Mouse (Mus musculus): ENCODE measurements around the gene Lpcat4.

Gene Lpcat4

DNA sequence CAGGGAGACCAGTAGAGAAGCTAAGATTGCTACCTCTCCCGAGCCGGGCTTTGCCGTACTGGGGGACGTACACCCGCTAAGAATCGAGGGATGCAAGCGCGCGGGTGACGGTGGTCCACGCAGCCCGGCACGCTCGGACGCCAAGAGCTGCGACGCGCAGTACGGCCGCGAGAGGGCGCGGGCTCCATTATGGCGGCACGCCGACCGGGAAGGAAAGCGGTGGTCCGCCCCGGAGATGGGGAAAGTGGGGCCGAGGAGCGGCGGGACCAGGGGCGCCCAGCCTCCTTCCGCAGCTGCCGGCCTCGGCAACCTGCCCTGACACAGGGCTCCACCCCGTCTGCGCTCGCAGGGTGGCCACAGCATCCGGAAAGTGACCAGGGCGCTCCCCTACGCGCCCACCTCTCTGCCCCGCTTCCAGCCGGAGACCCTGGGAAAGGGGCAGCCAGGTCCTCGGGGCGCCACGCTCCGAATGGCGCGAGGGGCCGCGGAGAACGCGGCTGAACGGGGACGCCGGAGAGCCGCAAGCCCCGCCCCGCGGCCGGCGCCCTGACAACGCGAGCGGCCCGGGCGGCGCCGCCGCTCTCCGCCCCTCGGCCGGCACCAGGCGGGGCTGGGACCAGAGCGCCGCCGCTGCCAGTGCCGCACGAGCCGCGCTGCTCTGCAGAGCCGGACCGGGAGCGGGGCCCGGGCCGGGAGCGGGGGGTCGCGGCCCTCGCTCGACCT is at the start of gene Lpcat4:
Gene Lpcat4, plus strand, starts transcription at position 257 of the 723 bp plus-strand sequence.
- in situ Hi-C loops (cut with MboI, MseI) = loop anchor here (10.0 kb wide), 1 partner anchor 1535 kb away; no protein-coding TSS in a partner anchor

DNA sequence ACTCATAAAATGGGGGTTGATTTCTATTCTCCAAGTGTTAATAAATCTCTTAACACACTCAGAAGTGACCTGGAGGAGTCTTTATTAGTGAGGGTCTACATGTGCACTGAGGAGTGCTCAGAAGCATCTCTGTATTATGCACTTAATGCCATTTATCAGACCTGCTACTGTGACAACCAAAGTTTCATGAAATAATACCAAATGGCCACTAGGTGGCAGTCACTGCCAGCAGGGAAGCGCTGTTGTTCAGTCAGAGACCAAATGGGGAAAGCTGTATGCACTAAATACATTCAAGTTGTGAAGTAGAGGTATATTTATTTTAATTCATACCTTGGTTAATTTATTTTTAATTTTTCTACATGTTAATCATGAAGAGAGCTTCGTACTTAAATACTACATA is 42.4 kb upstream of the Lpcat4 start:
- in situ Hi-C loops (cut with MboI, MseI) = no loop called here

DNA sequence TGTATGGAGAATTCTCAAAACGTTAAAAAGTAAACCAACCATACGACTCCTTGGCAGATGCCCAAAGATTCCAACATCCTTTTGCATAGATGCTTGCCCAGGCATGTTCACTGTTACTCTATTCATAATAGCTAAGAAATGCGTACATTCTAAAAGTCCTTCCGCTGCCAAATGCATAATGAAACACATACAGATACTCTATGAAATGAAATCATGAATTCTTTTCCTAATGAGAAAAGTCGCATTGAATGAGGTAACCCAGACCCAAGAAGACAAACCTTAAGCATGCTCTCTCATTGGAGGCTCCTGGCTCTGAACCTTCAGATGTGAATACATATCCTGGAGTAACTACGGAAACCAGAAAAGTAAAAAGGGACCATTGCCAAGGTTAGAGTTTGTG is 36.2 kb upstream of the Lpcat4 start:
- in situ Hi-C loops (cut with MboI, MseI) = no loop called here

DNA sequence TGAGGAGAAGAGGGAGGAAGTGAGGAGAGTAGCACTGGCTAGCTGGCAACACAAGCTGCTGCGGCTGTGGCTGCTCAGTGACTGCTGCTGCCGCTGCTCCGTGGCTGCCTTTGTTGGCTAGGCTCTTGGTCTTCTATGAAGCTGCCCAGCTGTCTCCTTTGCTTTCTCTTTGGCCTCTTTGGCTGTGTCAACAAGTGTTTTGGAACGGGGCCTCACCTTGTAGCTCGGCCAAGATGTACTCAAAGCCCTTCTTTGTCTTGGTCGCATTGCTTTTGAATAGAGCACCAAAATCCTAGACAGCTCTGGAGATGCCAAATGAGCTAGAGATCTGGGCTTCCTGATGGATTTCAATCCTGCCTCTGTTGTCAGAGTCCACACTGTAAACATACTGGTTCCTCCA is 29.1 kb upstream of the Lpcat4 start:
- in situ Hi-C loops (cut with MboI, MseI) = no loop called here

DNA sequence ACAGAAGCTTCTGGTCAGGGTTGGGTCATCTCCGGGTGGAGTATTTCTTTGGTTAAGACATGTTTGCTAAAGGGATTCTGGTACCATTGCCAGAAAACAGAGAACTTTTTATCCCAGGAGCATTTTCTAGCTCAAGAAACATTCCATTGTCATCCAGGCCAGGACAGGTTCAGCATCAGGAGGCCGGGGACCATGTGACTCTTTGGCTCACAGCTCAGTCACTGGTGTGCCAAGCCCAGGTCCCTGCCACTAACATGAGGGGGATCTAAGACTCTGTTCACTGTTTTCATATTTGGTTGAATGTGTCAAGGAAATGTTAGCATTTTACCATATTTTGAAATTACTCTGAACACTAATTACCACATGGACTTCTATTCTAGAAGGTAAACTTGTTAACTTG is 28.6 kb upstream of the Lpcat4 start:
- in situ Hi-C loops (cut with MboI, MseI) = no loop called here

DNA sequence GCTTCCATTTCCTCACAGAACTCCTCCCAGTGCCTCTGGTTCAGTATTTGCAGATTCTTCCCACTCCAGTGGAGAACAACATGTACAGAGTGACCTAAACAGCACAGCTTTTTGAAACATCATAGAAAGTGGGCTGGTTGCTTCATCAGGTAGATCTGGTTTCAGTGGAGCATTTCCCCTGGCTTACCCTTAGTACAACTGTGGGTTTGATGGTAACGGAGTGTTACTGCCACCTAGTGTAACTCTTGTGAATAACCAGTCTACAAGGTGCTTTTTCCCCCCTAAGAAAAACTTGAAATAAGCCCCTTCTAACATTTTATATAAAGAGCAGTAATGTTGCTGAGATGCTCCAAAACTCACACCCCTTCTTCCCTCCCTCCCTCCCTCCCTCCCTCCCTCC is 23.3 kb upstream of the Lpcat4 start:
- in situ Hi-C loops (cut with MboI, MseI) = no loop called here

DNA sequence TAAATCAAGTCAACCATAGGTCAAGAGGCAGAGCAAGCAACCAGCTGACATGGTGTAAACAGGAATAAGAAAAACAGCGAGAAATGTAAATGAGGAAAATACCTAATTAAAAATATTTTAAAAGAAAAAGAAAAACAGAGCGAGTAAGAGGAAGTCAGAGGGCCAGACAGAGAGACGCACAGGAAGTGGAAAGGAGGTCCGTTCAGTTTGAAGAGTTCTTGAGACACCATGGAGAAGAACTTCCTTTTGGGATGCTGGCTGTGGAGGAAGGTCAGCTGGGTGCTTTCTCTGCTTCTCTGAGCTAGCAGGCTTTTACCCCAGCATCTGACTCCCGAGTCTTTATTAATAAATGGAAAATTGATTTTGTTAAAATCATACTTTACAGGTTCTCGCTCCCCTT is 21.7 kb upstream of the Lpcat4 start:
- in situ Hi-C loops (cut with MboI, MseI) = no loop called here

DNA sequence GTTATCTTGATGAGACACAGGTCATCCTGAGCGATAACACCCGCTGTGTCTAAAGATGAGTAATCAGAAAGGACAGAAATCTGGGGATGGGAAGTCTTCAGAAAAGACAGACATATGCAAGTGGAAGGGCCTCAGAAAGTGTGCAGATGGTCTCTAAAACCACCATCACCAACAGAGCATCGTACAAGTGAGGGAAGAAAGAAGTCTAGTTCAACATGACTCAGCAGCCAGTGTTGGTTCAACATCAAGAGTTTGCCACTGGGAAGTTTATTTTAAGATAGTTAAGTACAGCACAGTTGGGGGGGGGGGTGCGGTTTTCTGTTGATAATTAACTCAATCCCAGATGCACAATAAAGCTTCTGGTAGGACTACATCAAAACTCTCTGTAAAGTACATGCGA is 18.4 kb upstream of the Lpcat4 start:
- in situ Hi-C loops (cut with MboI, MseI) = no loop called here

DNA sequence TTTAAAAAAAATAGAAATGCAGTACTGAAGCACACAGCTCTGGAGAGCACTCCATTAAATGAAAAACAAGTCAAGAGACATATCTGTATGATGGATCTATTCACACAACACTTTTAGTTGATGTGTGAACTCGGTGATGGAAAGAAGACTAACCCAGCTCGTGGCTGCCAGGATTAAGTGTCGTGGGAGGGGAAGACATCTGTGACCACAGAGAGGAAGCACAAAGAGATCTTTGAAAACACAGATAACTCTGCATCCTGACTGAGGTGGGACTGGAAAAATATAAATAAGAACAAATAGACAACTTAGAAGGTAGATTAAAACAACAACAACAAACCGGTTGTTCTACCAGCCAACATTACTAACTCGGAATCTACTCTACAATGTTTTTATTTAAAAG is 16.7 kb upstream of the Lpcat4 start:
- in situ Hi-C loops (cut with MboI, MseI) = no loop called here

DNA sequence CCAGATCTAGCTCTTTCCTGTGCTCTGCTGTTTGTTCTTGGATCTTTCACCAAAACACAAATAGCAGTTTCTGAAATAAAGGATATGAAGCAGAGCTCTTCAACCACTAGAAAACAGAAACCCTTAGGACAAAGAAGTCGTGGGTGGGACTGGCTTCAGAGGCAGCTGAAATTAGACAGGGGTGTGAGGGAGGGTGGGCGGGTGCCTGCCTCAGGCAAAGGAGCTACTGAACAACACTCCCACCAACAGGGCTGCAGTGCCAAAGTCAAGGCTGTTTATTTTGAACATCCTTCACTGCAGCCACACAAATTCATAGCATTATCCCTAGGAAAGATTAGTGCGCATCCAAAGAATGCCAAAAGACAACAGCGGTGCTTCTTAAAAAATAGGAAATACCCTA is 14.9 kb upstream of the Lpcat4 start:
- in situ Hi-C loops (cut with MboI, MseI) = no loop called here

DNA sequence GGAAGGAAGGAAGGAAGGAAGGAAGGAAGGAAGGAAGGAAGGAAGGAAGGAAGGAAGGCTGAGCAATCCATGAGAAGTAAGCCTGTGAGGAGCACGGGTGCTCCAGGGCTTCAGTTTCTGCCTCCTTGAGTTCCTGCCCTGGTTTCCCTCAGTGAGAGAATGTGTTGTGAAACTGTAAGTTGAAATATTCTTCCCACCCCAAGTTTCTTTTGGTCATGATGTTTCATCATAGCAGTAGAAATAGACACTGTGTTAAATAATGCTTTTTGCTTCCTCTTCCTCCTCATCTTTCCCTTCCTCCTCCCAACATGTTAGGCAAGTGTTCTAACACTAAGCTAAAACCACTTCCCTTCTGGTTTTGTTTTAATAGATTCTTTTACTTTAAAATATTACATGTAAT is 6.6 kb upstream of the Lpcat4 start:
- in situ Hi-C loops (cut with MboI, MseI) = loop anchor here (10.0 kb wide), 1 partner anchor 1528 kb away; no protein-coding TSS in a partner anchor

DNA sequence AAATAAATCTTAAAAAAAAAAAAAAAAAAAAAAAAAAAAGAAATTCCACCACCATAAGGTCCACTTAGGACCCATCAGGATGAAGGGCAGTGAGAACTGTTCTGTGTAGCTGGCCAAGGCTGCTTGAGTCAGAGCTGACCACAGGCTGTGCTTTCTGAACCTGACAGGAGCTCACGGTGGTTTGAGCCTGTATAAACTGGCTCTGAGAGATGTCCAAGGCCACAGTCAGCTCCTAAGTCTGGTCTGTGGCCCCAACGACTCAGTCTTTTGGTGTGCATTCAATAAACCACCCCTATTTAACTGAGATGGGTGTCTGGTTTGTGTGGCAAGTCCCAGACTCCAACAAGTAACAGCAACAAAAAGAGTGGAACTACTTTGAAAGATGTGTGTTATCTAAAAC is 2.6 kb upstream of the Lpcat4 start:
- in situ Hi-C loops (cut with MboI, MseI) = loop anchor here (10.0 kb wide), 1 partner anchor 1532 kb away; no protein-coding TSS in a partner anchor

DNA sequence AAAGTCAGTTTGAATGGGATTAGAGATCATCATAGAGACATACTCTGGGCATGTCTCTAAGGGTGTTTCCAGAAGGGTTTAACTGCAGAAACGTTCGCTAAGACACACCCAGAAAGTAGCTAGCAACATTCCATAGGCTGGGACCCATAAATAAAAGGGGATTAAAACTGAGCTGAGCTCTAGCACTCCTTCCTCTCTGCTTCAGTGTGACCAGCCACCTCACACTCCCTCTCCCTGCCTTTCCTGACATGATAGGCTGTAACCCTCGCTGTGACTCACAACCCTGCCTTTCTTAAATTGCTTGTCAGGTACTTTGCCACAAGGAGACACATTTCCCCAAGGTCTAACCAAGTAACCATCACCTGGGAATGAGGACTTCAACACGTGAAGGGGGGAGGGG is 1.3 kb upstream of the Lpcat4 start:
- in situ Hi-C loops (cut with MboI, MseI) = loop anchor here (10.0 kb wide), 1 partner anchor 1533 kb away; no protein-coding TSS in a partner anchor

DNA sequence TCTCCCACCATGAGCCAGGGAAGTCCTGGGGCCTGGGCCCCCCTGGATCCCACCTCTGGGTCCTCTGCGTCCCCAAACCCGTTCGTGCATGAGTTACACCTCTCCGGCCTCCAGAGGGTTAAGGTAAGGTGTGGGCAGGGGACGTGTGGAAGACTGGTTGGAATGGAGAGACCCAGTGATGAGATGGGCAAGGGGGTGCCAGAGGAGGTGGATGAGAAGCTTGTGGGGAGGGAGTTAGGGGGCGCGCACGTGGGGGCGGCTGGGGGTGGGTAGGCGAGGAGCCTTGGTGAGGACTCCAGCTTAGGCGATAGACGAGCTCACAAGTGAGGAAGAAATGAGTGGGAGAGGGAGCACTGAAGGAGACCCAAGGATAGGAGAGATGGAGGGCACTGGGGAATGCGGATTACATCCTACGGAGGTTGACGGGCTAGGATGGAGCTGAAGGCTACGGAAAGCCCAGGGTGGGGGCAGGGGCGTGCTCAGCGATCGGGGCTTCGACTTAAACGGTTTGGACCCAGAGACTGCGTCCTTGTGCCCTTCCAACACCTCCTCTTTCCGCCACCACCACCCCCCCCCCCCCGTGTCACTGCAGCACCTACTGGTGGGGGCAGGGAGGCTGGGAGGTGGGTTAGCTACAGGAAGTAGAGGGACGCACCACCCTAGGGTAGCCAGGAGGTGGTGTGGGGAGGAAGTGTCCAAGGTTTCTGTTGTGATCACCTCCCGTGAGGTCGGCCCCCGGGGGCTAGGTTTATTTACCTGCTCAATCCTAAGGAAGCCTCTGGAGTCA is 860 bp downstream of the Lpcat4 start:
- in situ Hi-C loops (cut with MboI, MseI) = loop anchor here (10.0 kb wide), 1 partner anchor 1535 kb away; no protein-coding TSS in a partner anchor

DNA sequence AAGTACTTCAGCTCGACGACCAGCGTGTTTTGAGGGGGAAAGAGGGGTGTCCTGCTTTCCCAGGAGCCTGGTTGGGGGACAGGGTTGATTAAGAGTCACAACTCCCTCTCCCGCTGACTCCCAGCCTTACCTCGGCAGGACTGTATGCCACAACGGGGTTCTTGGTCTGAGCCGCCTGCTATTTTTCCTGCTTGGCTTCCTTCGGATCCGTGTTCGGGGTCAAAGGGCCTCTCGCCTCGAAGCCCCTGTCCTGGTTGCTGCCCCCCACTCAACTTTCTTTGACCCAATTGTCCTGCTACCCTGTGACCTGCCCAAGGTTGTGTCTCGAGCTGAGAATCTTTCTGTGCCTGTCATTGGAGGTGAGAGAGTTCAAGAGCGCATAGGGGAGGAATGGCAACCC is 2.5 kb downstream of the Lpcat4 start:
- in situ Hi-C loops (cut with MboI, MseI) = no loop called here

DNA sequence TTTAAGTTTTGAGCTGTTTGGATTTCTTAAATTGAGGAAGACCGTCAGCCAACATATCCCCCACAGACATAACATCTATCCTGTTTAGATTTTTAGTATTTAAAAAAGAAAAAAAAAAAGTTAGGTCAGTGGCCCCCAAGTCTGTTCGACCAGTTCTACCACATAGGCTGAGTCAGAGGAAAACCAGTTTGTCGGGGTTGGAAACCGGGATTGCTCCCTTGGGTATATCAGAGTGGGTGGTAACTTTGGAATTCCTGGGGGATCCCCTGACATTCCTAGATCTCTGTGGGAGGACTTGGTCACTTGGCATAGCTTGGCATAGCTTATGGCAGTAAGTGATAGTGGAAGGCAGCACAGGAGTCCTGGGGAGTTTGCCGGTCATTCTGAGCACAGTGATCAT is 6.0 kb downstream of the Lpcat4 start:
- in situ Hi-C loops (cut with MboI, MseI) = no loop called here

DNA sequence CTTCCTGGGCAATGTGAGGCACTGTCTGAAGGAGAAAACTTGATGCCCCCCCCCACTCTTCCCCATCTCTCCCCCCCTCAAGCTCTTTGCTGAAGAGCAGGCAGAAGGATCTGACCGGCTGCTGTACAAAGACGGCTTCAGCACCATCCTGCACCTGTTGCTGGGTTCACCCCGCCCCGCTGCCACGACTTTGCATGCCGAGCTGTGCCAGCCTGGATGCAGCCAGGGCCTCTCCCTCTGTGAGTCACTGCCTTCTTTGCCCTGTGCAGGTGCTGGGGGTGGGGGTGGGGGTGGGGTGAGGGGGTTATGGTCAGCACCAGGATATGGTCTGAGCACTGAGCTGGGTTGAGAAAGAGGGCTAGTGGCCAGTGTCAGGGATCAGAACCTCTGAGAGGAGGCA is 6.9 kb downstream of the Lpcat4 start:
- in situ Hi-C loops (cut with MboI, MseI) = no loop called here

DNA sequence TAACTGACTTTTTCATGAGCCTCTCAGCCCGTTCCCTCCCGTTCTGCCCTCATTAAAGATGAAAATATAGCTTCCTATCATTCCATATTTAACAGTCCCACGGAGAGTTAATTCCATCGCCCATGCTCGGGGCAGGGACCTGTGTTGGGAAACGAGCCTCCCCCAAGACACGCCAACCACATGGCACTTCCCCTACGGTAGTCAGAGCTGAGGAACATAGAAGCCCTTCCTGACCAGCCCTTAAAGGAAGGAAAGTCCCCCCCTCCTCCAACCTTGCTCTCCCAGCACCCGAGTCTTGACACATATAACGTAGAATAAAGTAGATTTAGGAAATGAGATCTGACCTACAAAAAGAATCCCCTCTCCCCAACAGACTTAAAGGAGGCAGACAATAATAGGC is 8.1 kb downstream of the Lpcat4 start:
- in situ Hi-C loops (cut with MboI, MseI) = no loop called here

DNA sequence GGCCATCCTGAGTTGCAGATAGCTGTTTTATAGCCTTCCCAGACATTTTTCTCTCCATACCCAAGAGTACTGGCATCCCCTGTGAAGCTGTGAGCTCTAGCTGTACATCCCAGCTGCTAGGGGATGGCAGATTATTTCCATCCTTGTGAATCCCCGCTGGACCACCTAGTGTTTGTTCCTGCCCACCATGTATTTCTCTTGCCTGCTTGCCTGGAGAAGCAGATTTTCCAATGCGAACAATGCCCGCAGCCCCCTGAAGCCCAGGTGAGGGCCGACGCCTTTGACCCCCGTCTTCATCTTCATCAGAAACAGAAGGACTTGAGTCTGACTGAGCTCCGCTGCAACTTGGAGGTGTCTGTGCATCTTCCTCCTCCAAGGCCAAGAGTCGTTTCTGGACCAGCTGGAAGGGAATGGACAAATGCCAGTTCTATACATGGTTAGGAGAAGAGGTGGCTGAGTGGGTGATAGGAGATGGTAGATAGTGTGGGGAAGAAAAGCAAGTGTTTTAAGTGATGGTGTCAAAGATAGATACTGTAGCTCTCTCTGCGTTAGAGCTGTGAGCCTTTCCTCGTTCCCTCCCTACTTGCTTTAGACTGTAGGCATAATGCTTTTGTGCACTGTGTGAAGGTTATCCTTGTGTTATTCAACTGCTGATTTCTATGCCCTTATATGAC is 10.6 kb downstream of the Lpcat4 start:
- in situ Hi-C loops (cut with MboI, MseI) = no loop called here

DNA sequence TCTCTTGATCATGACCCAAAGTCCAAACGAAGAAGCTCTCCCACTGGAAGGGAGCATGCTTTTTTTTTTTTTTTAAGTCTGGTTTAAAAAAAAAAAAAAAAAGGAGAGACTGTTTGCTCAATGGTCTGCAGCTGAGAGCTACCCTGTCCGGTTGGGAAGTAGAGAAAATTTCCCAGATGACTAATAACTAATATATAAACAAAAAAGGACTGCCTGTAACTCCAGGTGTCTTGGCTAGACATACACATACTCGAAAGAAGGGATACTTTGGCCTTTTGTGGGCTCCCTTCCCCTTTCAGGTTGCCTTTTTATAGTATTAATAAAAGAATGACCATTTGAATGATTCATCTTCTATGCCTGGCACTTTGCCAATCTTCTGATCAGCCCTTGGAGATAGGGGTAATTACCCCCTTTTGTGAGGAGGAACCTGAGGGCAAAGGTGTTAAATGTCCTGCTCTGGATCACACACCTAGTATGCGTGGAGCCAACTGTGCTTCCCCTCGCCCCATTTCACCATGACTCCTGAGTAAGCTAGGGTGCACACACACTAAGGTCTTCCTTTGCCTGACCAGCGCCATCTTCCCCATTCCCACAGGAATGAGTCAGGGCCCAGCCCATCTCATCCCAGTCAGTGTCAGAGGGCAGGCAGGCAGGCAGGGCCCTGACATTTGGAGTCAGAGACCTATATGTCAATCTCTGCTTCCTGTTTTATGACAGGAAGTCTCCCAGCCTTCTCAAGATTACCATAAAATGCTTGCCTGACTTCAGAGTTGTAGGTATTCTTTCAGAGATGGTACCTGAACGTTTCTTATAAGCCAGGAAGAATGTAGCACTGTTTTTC is 15.6 kb downstream of the Lpcat4 start:
- in situ Hi-C loops (cut with MboI, MseI) = no loop called here

DNA sequence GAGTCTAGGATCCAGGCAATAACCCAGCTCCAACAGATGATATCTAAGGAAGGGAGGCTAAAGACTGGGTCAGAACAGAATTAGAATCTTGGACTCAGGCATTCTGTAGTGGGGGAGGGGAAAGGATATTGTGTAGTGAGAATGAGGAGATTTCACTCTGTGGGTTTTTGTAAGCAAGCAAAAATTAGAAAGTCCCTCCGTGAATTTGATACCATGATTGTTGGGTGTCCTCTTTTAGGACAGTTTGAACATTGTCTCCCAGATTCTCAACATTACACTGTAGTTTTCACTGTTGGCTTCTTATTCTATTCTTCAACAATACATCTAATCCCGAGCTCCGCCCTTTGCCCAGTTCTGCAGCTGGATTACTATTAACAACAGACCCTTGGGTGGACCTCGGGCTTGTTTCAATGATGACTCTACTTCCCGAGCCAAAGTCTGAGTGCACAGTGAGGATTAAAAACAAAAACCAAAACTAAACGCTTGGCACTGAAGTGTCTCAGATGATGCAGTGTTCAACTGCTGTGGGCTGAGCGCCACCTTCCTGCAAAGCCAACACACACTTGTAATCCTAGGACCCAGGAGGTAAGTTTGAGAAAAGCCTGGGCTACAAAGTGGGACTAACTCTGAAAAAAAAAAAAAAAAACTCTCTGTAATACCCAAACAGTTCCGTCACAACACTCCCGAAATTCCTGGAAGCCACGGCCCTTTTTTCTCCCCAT is 20.1 kb downstream of the Lpcat4 start, which contains the start of gene Nutm1:
Gene Nutm1, minus strand, starts transcription at position 51 of the 722 bp plus-strand sequence.
- in situ Hi-C loops (cut with MboI, MseI) = no loop called here
